Mouse (Mus musculus): Measurements from ENCODE around the gene Filip1l.

The Filip1l gene

GRCm38 (mm10) chr16:57398387-57399214 lies 45.7 kb downstream of the Filip1l start:
- peak; percentile 51 for DNase-seq

GRCm38 (mm10) chr16:57399566-57399965 lies 46.7 kb downstream of the Filip1l start:
- DNase-seq: no peak

GRCm38 (mm10) chr16:57401702-57402101 lies 48.8 kb downstream of the Filip1l start:
- no peak for DNase-seq

DNA sequence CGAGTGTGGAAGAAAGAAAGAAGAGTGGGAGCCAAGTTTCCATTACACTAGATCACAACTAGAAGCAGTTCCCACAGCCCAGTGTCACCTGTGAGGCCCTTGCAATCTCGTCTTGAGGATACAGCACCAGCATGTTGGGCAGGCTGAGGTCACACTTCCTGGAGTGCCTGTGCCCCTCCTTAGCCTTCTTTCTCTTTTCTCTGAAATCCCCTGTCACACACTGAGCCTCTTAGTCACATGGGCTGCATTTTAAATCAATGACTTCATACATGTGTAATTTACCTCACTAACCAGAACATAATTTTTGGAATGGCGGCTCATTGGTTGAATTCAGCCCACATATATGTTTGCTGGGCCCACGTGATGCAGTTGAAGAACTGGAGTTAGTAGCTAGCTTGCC lies 50.0 kb downstream of the Filip1l start:
- DNase-seq: no peak

DNA sequence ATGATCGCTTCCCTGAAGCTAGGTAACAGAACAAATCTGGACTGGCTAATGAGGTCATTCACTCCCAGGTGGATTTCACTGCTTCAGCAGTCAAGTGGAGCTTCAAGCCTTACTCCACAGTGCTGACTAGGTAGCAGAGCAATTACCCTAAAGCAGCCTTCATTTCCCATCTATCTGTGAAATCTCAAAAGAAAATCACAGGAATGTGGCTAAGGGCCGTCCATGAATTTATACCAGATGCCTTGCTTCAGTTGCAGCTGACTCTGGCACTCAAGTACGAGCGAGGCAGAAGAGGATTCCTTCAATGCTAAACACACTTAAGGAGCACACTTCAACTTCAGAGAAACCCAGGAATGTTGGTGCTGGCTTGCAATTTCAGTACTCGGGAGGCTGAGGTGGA lies 50.9 kb downstream of the Filip1l start:
- no peak for DNase-seq

DNA sequence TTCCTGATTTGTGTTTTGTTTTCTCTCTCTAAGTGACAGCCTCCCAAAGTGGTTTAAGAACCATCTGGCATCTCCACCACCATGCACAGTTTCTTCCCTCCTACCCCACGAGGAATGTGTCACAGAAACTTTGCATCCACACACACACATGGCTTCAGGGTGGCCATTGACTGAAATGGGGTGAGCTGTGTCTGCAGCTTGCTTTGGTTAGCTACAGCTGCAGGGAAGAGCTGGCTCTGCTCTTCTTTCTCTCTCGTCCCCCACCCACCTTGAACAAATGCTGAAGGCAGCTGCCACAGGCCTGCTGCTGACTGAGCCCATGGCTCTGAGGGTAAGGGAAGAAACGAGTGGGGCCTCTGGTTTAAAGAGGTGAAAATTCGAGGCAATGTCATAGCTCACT lies 59.9 kb downstream of the Filip1l start:
- DNase-seq: no peak

DNA sequence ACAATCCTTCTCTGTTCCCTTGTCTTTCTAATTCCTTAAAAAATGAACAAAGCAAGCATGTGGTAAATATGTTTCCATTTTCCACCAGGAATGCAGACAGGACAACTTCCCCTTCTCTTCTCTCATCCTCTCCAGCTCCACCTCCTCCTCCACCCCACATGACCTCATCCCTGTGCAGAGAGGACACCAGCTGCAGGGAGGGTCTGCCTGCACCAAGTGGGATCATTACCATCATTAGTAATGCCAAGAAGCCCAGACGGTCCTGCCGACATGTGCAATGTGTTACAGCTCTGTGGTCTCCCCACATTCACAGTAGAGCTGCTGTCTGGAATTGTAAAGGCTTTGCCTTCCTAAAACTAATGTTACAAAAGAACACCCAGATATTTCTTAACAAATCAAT lies 63.2 kb downstream of the Filip1l start:
- DNase-seq: no peak

GRCm38 (mm10) chr16:57417017-57417416 lies 64.1 kb downstream of the Filip1l start:
- DNase-seq: no peak

DNA sequence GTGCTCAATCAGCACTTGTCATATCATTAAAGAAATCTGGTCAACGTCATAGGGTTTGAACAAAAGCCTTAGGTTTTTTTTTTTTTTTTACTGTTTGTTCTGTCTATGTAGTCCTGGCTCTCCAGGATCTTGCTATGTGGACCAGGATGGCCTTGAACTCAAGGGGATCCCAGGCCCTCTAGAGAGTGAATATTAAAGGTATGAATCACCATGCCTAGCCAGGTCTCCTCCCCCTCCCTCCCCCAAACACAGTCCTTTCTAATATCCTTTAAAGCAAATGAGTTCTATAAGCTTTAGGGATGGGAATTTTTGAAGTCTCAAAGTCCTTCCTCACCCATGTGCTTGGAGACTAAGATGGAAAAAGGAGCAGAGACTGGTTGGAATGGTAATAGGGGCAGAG lies 65.1 kb downstream of the Filip1l start:
- DNase-seq: no peak

DNA sequence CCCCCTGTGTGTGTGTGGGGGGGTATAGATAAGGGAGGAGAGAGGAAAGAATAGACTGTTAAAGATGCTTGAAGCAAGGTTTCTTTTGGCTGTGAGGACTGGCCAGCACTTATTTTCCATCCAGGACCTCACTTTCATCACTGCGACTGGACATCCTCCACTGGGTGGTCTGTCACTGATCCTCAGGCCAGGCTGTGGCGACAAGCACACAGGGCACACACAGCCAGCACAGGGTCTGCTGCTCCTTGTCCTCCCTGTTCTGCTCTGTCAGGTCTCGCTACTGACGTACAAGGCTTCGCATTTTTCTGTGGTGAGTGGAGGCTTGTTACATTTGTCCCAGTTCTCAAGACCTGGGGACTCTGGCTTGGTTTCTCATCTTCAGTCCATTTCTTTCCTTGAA lies 66.4 kb downstream of the Filip1l start:
- no peak for DNase-seq

DNA sequence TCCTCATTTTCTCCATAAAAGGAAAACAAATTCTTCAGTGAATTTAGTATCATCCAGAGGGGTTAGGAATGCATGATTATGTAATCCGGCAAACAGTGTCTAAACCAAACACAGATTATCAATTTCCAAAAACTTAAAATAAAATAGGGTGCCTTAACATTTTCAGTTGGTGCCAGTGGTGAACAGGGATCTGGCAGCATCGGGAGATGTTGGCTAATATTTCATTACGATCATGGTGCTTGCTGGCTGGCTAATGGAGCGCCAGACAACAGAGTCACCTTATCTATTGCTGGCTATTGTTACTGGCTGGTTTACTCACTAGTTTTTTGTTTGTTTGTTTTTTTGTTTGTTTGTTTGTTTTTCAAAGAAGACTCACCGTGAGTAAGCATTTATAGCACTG lies 67.0 kb downstream of the Filip1l start:
- DNase-seq: no peak

- no peak for DNase-seq
Observed at GRCm38 (mm10) chr16:57420773-57421556, 68.1 kb downstream of the Filip1l start.

DNA sequence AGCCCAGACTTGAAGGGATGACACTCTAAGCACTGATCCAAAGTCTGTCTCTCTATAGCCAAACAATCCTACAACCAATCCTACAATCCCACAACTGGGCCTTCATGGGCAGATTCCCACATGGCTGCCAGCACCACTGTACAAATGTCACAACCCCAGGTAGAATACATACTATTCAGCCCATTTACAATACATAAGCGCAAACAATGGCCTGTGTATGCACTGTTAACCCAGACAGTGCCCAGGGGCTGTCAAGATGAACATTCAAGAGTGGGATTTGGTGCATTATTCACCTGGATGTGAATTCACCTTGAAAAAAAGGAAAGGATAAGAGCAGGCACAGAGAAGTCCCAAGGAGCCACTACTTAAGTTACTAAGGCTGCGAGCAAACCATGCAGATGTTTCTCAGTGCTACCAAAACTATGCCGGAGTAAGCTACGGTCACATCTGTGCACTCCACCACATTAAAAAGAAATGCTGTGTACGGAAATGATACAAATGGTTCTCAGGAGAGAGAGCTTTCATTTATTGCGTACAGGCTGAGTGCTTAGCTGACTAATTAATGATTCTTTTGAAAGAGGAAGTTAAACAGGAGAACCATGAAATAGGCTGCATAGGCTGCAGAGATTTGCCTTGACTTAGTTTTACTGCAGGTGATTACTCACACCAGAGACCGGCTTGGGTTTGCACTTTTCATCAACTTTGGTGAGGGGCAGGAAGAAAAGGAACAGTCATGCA lies 69.0 kb downstream of the Filip1l start:
- DNase-seq: no peak

- DNase-seq: peak; percentile 5
Observed at GRCm38 (mm10) chr16:57423001-57423800, 70.3 kb downstream of the Filip1l start.

GRCm38 (mm10) chr16:57426680-57427079 lies 73.8 kb downstream of the Filip1l start:
- no peak for DNase-seq

- DNase-seq: no peak
Observed at GRCm38 (mm10) chr16:57427516-57428285, 74.8 kb downstream of the Filip1l start.

DNA sequence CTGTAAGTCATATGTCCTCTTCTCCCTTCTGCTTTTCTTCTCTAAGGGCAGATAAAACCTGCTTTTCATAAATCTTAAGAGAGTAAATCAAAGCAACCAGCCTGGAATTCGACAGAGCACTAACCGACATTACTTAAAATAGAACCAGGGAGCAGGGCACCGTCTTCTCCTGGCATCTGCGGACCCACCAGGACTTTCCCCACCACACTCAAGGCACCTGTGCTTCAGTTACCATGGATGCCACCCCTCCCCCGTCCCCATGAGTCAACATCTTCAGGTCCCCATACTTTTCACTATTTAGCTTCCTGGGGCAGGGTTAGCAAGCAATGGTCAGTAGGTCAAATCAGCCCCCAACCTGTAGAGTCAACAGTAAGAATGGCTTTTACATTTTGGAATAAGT lies 76.1 kb downstream of the Filip1l start:
- DNase-seq: no peak

- no peak for DNase-seq
Observed at GRCm38 (mm10) chr16:57431294-57431693, 78.4 kb downstream of the Filip1l start.

- no peak for DNase-seq
Observed at GRCm38 (mm10) chr16:57433173-57433572, 80.3 kb downstream of the Filip1l start.

GRCm38 (mm10) chr16:57433671-57434070 lies 80.8 kb downstream of the Filip1l start:
- no peak for DNase-seq

DNA sequence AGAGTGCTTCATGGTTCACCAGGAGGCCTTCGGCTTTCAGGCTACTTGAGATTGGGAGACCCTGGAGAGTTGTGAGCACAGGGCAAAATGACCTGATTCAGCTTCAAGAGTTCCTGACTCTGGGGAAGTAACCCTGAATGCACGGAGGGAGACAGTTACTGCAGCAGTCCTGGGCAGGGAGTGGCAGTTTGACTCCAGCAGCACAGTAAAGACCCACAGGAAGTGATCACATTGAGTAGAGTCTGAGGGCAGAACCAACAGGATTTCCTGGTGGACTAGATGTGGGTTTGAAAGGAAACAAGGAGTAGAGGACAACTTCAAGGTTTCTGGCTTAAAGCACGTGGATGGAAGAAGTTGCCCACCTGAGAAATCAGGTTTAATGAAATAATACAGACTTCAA lies 81.7 kb downstream of the Filip1l start:
- DNase-seq: no peak

Data from layer of hippocampus, adult 9-11 months (tissue).